Mouse (Mus musculus) midbrain, embryonic 12.5 days (tissue): ENCODE data around the gene Rftn1. TPM values are rescaled to one million over a fixed set of nuclear protein-coding genes. Genes with fewer than 3 reads are reported as not detected.
"Not testable (repeated sequence)": the region's sequence is repeated elsewhere in the genome, so short reads cannot be mapped to it uniquely, and the experiment has no call there.

Source experiments
- ATAC-seq: fragments of 200-750 bp; cut with Nextera tagmentation; 2 replicates; pipeline ENCODE4 v1.8.0; 2017; ENCODE audit warnings: low read depth, moderate TSS enrichment, moderate library complexity; ENCODE audit not compliant: low FRiP score
- H3K27ac ChIP-seq: fragments of 300-500 bp; sonication (generic); replicated peaks from 2 replicates; pipeline ENCODE4 v1.5.1; 2016; ENCODE audit warnings: mild to moderate bottlenecking
- H3K27me3 ChIP-seq: fragments of 300-500 bp; sonication (generic); 2 replicates; pipeline ENCODE4 v1.6.1; 2016; ENCODE audit warnings: mild to moderate bottlenecking
- H3K36me3 ChIP-seq: fragments of 300-500 bp; sonication (generic); 2 replicates; pipeline ENCODE4 v1.6.1; 2016
- H3K4me1 ChIP-seq: fragments of 300-500 bp; sonication (generic); 2 replicates; pipeline ENCODE4 v1.6.1; 2016
- H3K4me2 ChIP-seq: fragments of 300-500 bp; sonication (generic); replicated peaks from 2 replicates; pipeline ENCODE4 v1.6.1; 2016; ENCODE audit warnings: mild to moderate bottlenecking, moderate library complexity
- H3K4me3 ChIP-seq: fragments of 300-500 bp; sonication (generic); 2 replicates; pipeline ENCODE4 v1.5.1; 2016; ENCODE audit warnings: mild to moderate bottlenecking
- H3K9ac ChIP-seq: fragments of 300-500 bp; sonication (generic); replicated peaks from 2 replicates; pipeline ENCODE4 v1.6.1; 2016; ENCODE audit warnings: mild to moderate bottlenecking, moderate library complexity
- H3K9me3 ChIP-seq: fragments of 300-500 bp; sonication (generic); 2 replicates; pipeline ENCODE4 v1.6.1; 2016; ENCODE audit warnings: mild to moderate bottlenecking
- WGBS: fragments of 180-500 bp; shearing (Covaris S2); methylation state at CpG from one replicate; pipeline ENCODE4 v1.1.7; 2016; 5-methylcytosine and 5-hydroxymethylcytosine counted together
- polyA plus RNA-seq: library from polyadenylated mRNA; unstranded; fragments of >200 nt; fragmentation: Nextera tagmentation; extraction: Ambion mirVana; gene quantifications from 2 replicates; pipeline ENCODE4 v1.2.1, GENCODE M21; 2016

The Rftn1 gene
- polyA plus RNA-seq, 1 experiment from 2014 or later, result 4.5 TPM

- 91% methylated on average over 7 of the region's 7 CpGs for WGBS
- Histone ChIP-seq H3K27ac (no peak overlapping the region), H3K4me1 (no peaks in the 10 kb centered on the region), H3K9me3 (peaks cover 6% of the 10 kb centered on the region; the same call in 1 of the 2 replicates), H3K9ac (no peak overlapping the region), H3K36me3 (no peaks in the 10 kb centered on the region), H3K27me3 (0 out of 2 replicates have a peak, but pooled peaks cover 4% of the 10 kb centered on the region), H3K4me3 (no peak overlapping the region), H3K4me2 (no peak overlapping the region)
- no peak for ATAC-seq
Measured at GRCm38 (mm10) chr17:50117461-50117860, 73.0 kb downstream of the Rftn1 start.

- 88% methylated on average over 3 of the region's 3 CpGs for WGBS
- Histone ChIP-seq H3K9me3 (peaks cover 6% of the 10 kb centered on the region; the same call in 1 of the 2 replicates), H3K4me1 (no peaks in the 10 kb centered on the region), H3K9ac (no peak overlapping the region), H3K27ac (no peak overlapping the region), H3K4me3 (no peak overlapping the region), H3K27me3 (0 out of 2 replicates have a peak, but pooled peaks cover 4% of the 10 kb centered on the region), H3K36me3 (no peaks in the 10 kb centered on the region), H3K4me2 (no peak overlapping the region)
- ATAC-seq, result no peak
Measured at GRCm38 (mm10) chr17:50116980-50117379, 73.5 kb downstream of the Rftn1 start.

GRCm38 (mm10) chr17:50116401-50116800 is 74.1 kb downstream of the Rftn1 start:
- H3K4me3 ChIP-seq, H3K4me2 ChIP-seq, H3K27me3 ChIP-seq, H3K9me3 ChIP-seq, H3K27ac ChIP-seq, H3K9ac ChIP-seq, ATAC-seq, H3K36me3 ChIP-seq, H3K4me1 ChIP-seq: not testable (repeated sequence)
- 96% methylated on average over 1 of the region's 1 CpGs for WGBS

- not testable (repeated sequence) for H3K4me1 ChIP-seq, H3K27me3 ChIP-seq, H3K4me3 ChIP-seq, H3K4me2 ChIP-seq, H3K36me3 ChIP-seq, ATAC-seq, H3K9ac ChIP-seq, H3K9me3 ChIP-seq, H3K27ac ChIP-seq
- WGBS, result 89% methylated on average over 3 of the region's 3 CpGs
Measured at GRCm38 (mm10) chr17:50115716-50116115, 74.8 kb downstream of the Rftn1 start.

GRCm38 (mm10) chr17:50114659-50115058 is 75.8 kb downstream of the Rftn1 start:
- no peak for ATAC-seq
- no peaks in the 10 kb centered on the region for H3K4me1 ChIP-seq
- H3K9ac ChIP-seq, result no peak overlapping the region
- peaks cover 6% of the 10 kb centered on the region; the same call in 1 of the 2 replicates for H3K9me3 ChIP-seq
- no peak overlapping the region for H3K4me2 ChIP-seq
- no peak overlapping the region for H3K4me3 ChIP-seq
- 87% methylated on average over 8 of the region's 8 CpGs for WGBS
- H3K27ac ChIP-seq, result no peak overlapping the region
- H3K27me3 ChIP-seq, result no peaks in the 10 kb centered on the region
- H3K36me3 ChIP-seq, result no peaks in the 10 kb centered on the region

GRCm38 (mm10) chr17:50110650-50111415 is 79.6 kb downstream of the Rftn1 start:
- H3K4me3 ChIP-seq, result no peak overlapping the region
- no peaks in the 10 kb centered on the region for H3K27me3 ChIP-seq
- H3K9me3 ChIP-seq, result peaks cover 3% of the 10 kb centered on the region; the same call in 1 of the 2 replicates
- no peak for ATAC-seq
- H3K27ac ChIP-seq, result no peak overlapping the region
- H3K9ac ChIP-seq, result no peak overlapping the region
- H3K36me3 ChIP-seq, result no peaks in the 10 kb centered on the region
- H3K4me1 ChIP-seq, result no peaks in the 10 kb centered on the region
- 75% methylated on average over 14 of the region's 14 CpGs for WGBS
- H3K4me2 ChIP-seq, result no peak overlapping the region

GRCm38 (mm10) chr17:50106811-50107210 is 83.7 kb downstream of the Rftn1 start:
- Histone ChIP-seq H3K27ac (no peak overlapping the region), H3K4me3 (no peak overlapping the region), H3K4me1 (no peaks in the 10 kb centered on the region), H3K9me3 (0 out of 2 replicates have a peak, but pooled peaks cover 7% of the 10 kb centered on the region), H3K27me3 (no peaks in the 10 kb centered on the region), H3K4me2 (no peak overlapping the region), H3K9ac (no peak overlapping the region), H3K36me3 (no peaks in the 10 kb centered on the region)
- 96% methylated on average over 10 of the region's 10 CpGs for WGBS
- no peak for ATAC-seq

- Histone ChIP-seq H3K36me3 (no peaks in the 10 kb centered on the region), H3K4me2 (no peak overlapping the region), H3K4me3 (no peak overlapping the region), H3K9ac (no peak overlapping the region), H3K27me3 (no peaks in the 10 kb centered on the region), H3K9me3 (0 out of 2 replicates have a peak, but pooled peaks cover 7% of the 10 kb centered on the region), H3K4me1 (0 out of 2 replicates have a peak, but pooled peaks cover 3% of the 10 kb centered on the region), H3K27ac (no peak overlapping the region)
- WGBS, result 84% methylated on average over 3 of the region's 3 CpGs
- no peak for ATAC-seq
Measured at GRCm38 (mm10) chr17:50104131-50104530, 86.3 kb downstream of the Rftn1 start.

- Histone ChIP-seq H3K9me3 (0 out of 2 replicates have a peak, but pooled peaks cover 7% of the 10 kb centered on the region), H3K4me1 (0 out of 2 replicates have a peak, but pooled peaks cover 3% of the 10 kb centered on the region), H3K27ac (no peak overlapping the region), H3K27me3 (no peaks in the 10 kb centered on the region), H3K36me3 (no peaks in the 10 kb centered on the region), H3K4me3 (no peak overlapping the region), H3K4me2 (no peak overlapping the region), H3K9ac (no peak overlapping the region)
- WGBS, result 94% methylated on average over 3 of the region's 3 CpGs
- ATAC-seq, result no peak
Measured at GRCm38 (mm10) chr17:50101416-50101815, 89.1 kb downstream of the Rftn1 start.

GRCm38 (mm10) chr17:50100070-50100469 is 90.4 kb downstream of the Rftn1 start:
- Histone ChIP-seq H3K27me3 (no peaks in the 10 kb centered on the region), H3K27ac (no peak overlapping the region), H3K9me3 (0 out of 2 replicates have a peak, but pooled peaks cover under 1% of the 10 kb centered on the region), H3K9ac (no peak overlapping the region), H3K4me3 (no peak overlapping the region), H3K4me1 (0 out of 2 replicates have a peak, but pooled peaks cover 3% of the 10 kb centered on the region), H3K4me2 (no peak overlapping the region), H3K36me3 (no peaks in the 10 kb centered on the region)
- ATAC-seq, result no peak
- WGBS, result 75% methylated on average over 12 of the region's 12 CpGs

GRCm38 (mm10) chr17:50099378-50099777 is 91.1 kb downstream of the Rftn1 start:
- H3K4me2 ChIP-seq, result no peak overlapping the region
- H3K27ac ChIP-seq, result no peak overlapping the region
- no peak overlapping the region for H3K4me3 ChIP-seq
- no peak for ATAC-seq
- no peaks in the 10 kb centered on the region for H3K36me3 ChIP-seq
- H3K9me3 ChIP-seq, result no peaks in the 10 kb centered on the region
- 64% methylated on average over 8 of the region's 8 CpGs for WGBS
- H3K27me3 ChIP-seq, result no peaks in the 10 kb centered on the region
- H3K4me1 ChIP-seq, result 0 out of 2 replicates have a peak, but pooled peaks cover 3% of the 10 kb centered on the region
- no peak overlapping the region for H3K9ac ChIP-seq

- 0 out of 2 replicates have a peak, but pooled peaks cover 3% of the 10 kb centered on the region for H3K4me1 ChIP-seq
- no peak overlapping the region for H3K4me2 ChIP-seq
- H3K27me3 ChIP-seq, result no peaks in the 10 kb centered on the region
- no peak overlapping the region for H3K9ac ChIP-seq
- 88% methylated on average over 6 of the region's 6 CpGs for WGBS
- ATAC-seq, result no peak
- H3K27ac ChIP-seq, result no peak overlapping the region
- H3K9me3 ChIP-seq, result no peaks in the 10 kb centered on the region
- H3K4me3 ChIP-seq, result no peak overlapping the region
- H3K36me3 ChIP-seq, result no peaks in the 10 kb centered on the region
Measured at GRCm38 (mm10) chr17:50098297-50098696, 92.2 kb downstream of the Rftn1 start.
